In the genomic region with DNA sequence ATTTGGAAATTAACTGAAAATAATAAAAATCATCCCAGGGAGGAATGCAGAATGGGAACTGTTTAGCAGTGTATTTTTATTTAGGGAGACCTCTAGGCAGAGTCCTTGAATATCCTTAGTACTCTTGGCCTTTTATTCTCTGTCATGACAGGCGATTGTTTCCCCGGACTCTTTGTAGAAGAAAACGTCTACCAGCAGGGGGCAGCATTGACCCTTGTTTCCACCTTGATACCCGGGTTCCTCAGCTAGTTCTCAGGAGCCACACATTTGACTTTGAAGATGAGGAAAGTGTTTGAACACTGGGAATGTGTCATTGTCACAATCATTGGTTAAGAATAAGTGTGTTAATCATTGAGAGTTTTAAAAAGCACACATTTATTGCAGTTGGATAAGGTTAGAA, we compare ENCODE assay signal across 8 mouse cellular contexts.
DNase-seq lines count a peak whose midpoint lies in the region; ATAC-seq and TF ChIP-seq lines count a peak whose summit lies in the region.
"Had no signal": no experiment of that assay in that cellular context is flagged by ENCODE, and none has a peak within 500 bp of the region (broad histone marks: within the 10 kb centered on the region; RNA-seq: fewer than 3 reads in every experiment).

No protein-coding gene starts in this region.

- H3K27me3 ChIP-seq in midbrain, embryonic 13.5 days = no peaks in the 10 kb centered on the region

- no peak overlapping the region for H3K4me3 ChIP-seq in left cerebral cortex, adult 2 months
- no peak overlapping the region for H3K4me3 ChIP-seq in midbrain, embryonic 13.5 days (replicated peaks)
- H3K4me3 ChIP-seq: myocyte had no signal

- no peaks in the 10 kb centered on the region for H3K9me3 ChIP-seq in midbrain, embryonic 13.5 days

- H3K27ac ChIP-seq in left cerebral cortex, adult 2 months = no peak overlapping the region
- no peak overlapping the region for H3K27ac ChIP-seq in midbrain, embryonic 13.5 days

- peak; percentile 85 for DNase-seq in ZHBTc4 (ENCODE audit: low read depth, low spot score)
- peak; percentile 83 for DNase-seq in cerebellum, adult 9-10 months
- DNase-seq in frontal cortex, postnatal 25 days (ENCODE audit: low spot score in 2 of 2) = peak; percentile 76 to 85
- peak; percentile 80 to 86 for DNase-seq in left cerebral cortex, adult 2 months (ENCODE audit: extremely low spot score in 1 of 2, low spot score in 2 of 2)
- peak; percentile 22 to 36 for DNase-seq in spleen, postnatal 36 days (ENCODE audit: low spot score in 2 of 2)

- intact Hi-C loops in left cerebral cortex, adult 2 months (cut with DNase I) = loop anchor here (2.0 to 5.0 kb wide), 4 partner anchors 205 to 1543 kb away; partner anchors contain the start of gene Ntng1

- 3% methylated on average over 4 of the region's 4 CpGs for WGBS in midbrain, embryonic 13.5 days

- H3K9ac ChIP-seq in midbrain, embryonic 13.5 days (replicated peaks) = no peak overlapping the region

- H3K4me2 ChIP-seq in midbrain, embryonic 13.5 days (replicated peaks) = no peak overlapping the region

- 0 out of 2 replicates have a peak, but pooled peaks cover 4% of the 10 kb centered on the region for H3K4me1 ChIP-seq in midbrain, embryonic 13.5 days (replicated peaks)

- TF ChIP-seq CTCF in left cerebral cortex, adult 2 months (IDR thresholded peaks at IDR 0.05) = peak; percentile 86

- ATAC-seq in inflammation-experienced regulatory T-cells, adult 6 months = peak; percentile 58
- peak; percentile 62 for ATAC-seq in midbrain, embryonic 13.5 days

- 0 out of 2 replicates have a peak, but pooled peaks cover 7% of the 10 kb centered on the region for H3K36me3 ChIP-seq in midbrain, embryonic 13.5 days

Comparison
In these comparisons a context has a peak if more than half of its experiments do, and no peak if none do; other contexts are left out.
1. DNase-seq: peak in every context shown above with its lines; median percentile 85 in ZHBTc4; 83 in cerebellum, adult 9-10 months; 83 in left cerebral cortex, adult 2 months; 80 in frontal cortex, postnatal 25 days; 29 in spleen, postnatal 36 days.